Mouse (Mus musculus) liver, postnatal 0 days (tissue): ENCODE results near the gene Ccdc57. TPM values are rescaled to one million over a fixed set of nuclear protein-coding genes. Genes with fewer than 3 reads are reported as not detected.

Experiments used
- ATAC-seq: fragments of 200-750 bp; cut with Nextera tagmentation; 2 replicates; pipeline ENCODE4 v1.8.0; 2017; ENCODE audit warnings: mild to moderate bottlenecking, moderate library complexity
- DNase-seq: peaks from one replicate; pipeline ENCODE4 v3.0.0-alpha.2; 2016
- H3K27ac ChIP-seq: fragments of 300-500 bp; sonication (generic); 2 replicates; pipeline ENCODE4 v1.5.1; 2014; ENCODE audit warnings: antibody characterized with exemption, moderate library complexity, mild to moderate bottlenecking, low read depth
- H3K27me3 ChIP-seq: fragments of 300-500 bp; sonication (generic); 2 replicates; pipeline ENCODE4 v1.6.1; 2014; ENCODE audit warnings: low read length, control low read depth, mixed read lengths; ENCODE audit not compliant: insufficient read depth
- H3K36me3 ChIP-seq: fragments of 300-500 bp; sonication (generic); replicated peaks from 2 replicates; pipeline ENCODE4 v1.6.1; 2014; ENCODE audit warnings: mild to moderate bottlenecking, control low read depth, low read length, moderate library complexity, mixed read lengths; ENCODE audit not compliant: insufficient read depth
- H3K4me1 ChIP-seq: fragments of 300-500 bp; sonication (generic); 2 replicates; pipeline ENCODE4 v1.6.1; 2014; ENCODE audit warnings: antibody characterized with exemption, mild to moderate bottlenecking, control low read depth; ENCODE audit not compliant: insufficient read depth
- H3K4me2 ChIP-seq: fragments of 300-500 bp; sonication (generic); 2 replicates; pipeline ENCODE4 v1.6.1; 2014; ENCODE audit warnings: low read depth, mild to moderate bottlenecking, low read length, moderate library complexity, mixed read lengths
- H3K4me3 ChIP-seq: fragments of 300-500 bp; sonication (generic); 2 replicates; pipeline ENCODE4 v1.5.1; 2014; ENCODE audit warnings: low read depth, low read length
- H3K9ac ChIP-seq: fragments of 300-500 bp; sonication (generic); replicated peaks from 2 replicates; pipeline ENCODE4 v1.6.1; 2014; ENCODE audit warnings: mild to moderate bottlenecking, moderate library complexity
- H3K9me3 ChIP-seq: fragments of 300-500 bp; sonication (generic); 2 replicates; pipeline ENCODE4 v1.6.1; 2016; ENCODE audit warnings: mild to moderate bottlenecking, control low read depth, low read length, mixed read lengths
- CTCF ChIP-seq: sonication (generic); IDR thresholded peaks from 2 replicates; pipeline ENCODE4 v1.5.1; 2016; ENCODE audit warnings: antibody characterized with exemption, low read depth
- EP300 ChIP-seq: IDR thresholded peaks from 2 replicates; pipeline ENCODE4 v1.6.1; 2016; ENCODE audit warnings: antibody characterized with exemption, low read depth, mild to moderate bottlenecking
- WGBS: fragments of 180-500 bp; shearing (Covaris S2); extraction: QIAGEN DNeasy Blood & Tissue Kit; methylation state at CpG from one replicate; pipeline ENCODE4 v1.1.7; 2014; ENCODE audit not compliant: insufficient replicate concordance; 5-methylcytosine and 5-hydroxymethylcytosine counted together
- polyA plus RNA-seq: library from polyadenylated mRNA; unstranded; fragments of >200 nt; fragmentation: Nextera tagmentation; extraction: Ambion mirVana; gene quantifications from 2 replicates; pipeline ENCODE4 v1.2.1, GENCODE M21; 2015

Ccdc57 gene
- polyA plus RNA-seq, 1 experiment from 2014 or later: 1.4 TPM

GRCm38 (mm10) chr11:120902487-120903142 lies 30.1 kb downstream of the Ccdc57 start:
- WGBS: 47% methylated on average over 10 of the region's 10 CpGs
- peak; percentile 37 for DNase-seq
- ATAC-seq: no peak
- Histone ChIP-seq H3K27ac (peak overlapping the region; percentile 53), H3K27me3 (no peaks in the 10 kb centered on the region), H3K36me3 (no peaks in the 10 kb centered on the region), H3K4me2 (peak overlapping the region; percentile 51), H3K9ac (0 out of 2 replicates have a peak overlapping the region, but pooled peaks have one; percentile 31), H3K9me3 (no peaks in the 10 kb centered on the region), H3K4me3 (no peak overlapping the region), H3K4me1 (peaks cover 43% of the 10 kb centered on the region)
- TF ChIP-seq EP300: no peak
- TF ChIP-seq CTCF: no peak

- Histone ChIP-seq H3K9ac (0 out of 2 replicates have a peak overlapping the region, but pooled peaks have one; percentile 13), H3K4me2 (peak overlapping the region; percentile 7; the same call in 1 of the 2 replicates)
- WGBS: 86% methylated on average over 21 of the region's 21 CpGs
Measured at GRCm38 (mm10) chr11:120901729-120902486, 30.8 kb downstream of the Ccdc57 start.

GRCm38 (mm10) chr11:120900276-120901244 lies 32.1 kb downstream of the Ccdc57 start:
- Histone ChIP-seq H3K9ac (peak overlapping the region; percentile 44; the same call in 1 of the 2 replicates), H3K27me3 (no peaks in the 10 kb centered on the region), H3K27ac (peak overlapping the region; percentile 84), H3K4me1 (peaks cover 46% of the 10 kb centered on the region), H3K36me3 (no peaks in the 10 kb centered on the region), H3K9me3 (no peaks in the 10 kb centered on the region), H3K4me3 (no peak overlapping the region), H3K4me2 (peak overlapping the region; percentile 15)
- ATAC-seq (peak; percentile 83), DNase-seq (peak; percentile 23)
- WGBS: 66% methylated on average over 8 of the region's 8 CpGs
- TF ChIP-seq CTCF: no peak
- peak; percentile 90 for TF ChIP-seq EP300

More at GRCm38 (mm10) chr11:120901729-120902486, 30.8 kb downstream of the Ccdc57 start:
- H3K9me3 ChIP-seq: no peaks in the 10 kb centered on the region
- no peaks in the 10 kb centered on the region for H3K36me3 ChIP-seq
- no peaks in the 10 kb centered on the region for H3K27me3 ChIP-seq
- no peak for ATAC-seq
- H3K4me3 ChIP-seq: no peak overlapping the region
- DNase-seq: no peak
- TF ChIP-seq EP300 (no peak), CTCF (no peak)
- H3K27ac ChIP-seq: peak overlapping the region; percentile 53
- peaks cover 46% of the 10 kb centered on the region for H3K4me1 ChIP-seq

DNA sequence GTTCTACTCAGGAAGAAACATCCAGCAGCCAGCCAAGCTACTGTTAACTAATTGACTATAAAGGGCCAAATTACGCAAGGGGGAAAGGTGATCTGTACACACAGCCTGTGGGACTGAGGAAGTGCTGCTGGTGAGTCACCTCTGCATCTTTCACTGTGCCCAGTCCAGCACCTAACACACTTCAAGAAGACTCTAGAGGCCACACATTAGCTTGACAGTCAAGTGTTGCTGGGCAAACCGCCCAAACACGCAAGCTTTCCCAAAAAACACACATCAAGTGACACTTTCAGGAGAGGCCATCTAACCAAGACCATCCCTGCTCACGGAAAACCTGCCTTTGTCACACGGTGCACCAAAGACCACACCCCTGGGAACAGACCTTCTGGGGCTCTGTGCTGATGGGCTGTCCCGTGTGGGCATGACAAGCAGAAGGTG lies 34.5 kb downstream of the Ccdc57 start:
- no peak overlapping the region for H3K27ac ChIP-seq

DNA sequence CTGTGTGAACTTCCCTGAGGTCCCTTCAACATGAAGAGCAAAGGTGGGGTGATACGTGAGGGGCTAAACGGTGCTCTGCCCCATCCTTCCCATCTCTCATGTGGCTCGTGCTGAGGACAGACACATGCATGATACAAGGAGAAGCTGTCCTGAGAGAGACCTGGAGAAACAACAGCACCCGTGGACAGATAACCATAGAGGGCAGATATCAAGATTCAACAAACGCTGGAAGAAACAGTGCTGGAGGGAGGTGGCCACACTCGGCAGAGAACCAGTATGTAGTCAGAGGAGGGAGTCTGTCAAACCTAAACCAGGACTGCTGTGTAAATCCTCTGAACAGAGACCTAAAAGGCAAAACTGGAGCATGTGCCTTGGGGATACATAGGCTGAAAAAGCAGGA lies 37.2 kb downstream of the Ccdc57 start:
- Histone ChIP-seq H3K4me2 (no peak overlapping the region), H3K9ac (no peak overlapping the region), H3K27ac (no peak overlapping the region), H3K27me3 (no peaks in the 10 kb centered on the region), H3K36me3 (no peaks in the 10 kb centered on the region; the same call in 1 of the 2 replicates), H3K4me3 (no peak overlapping the region), H3K9me3 (no peaks in the 10 kb centered on the region), H3K4me1 (peaks cover 15% of the 10 kb centered on the region)
- DNase-seq (no peak), ATAC-seq (no peak)
- 65% methylated on average over 6 of the region's 6 CpGs for WGBS
- no peak for TF ChIP-seq CTCF
- TF ChIP-seq EP300: no peak

More for the DNA sequence above, 34.5 kb downstream of the Ccdc57 start:
- no peaks in the 10 kb centered on the region for H3K9me3 ChIP-seq
- H3K36me3 ChIP-seq: no peaks in the 10 kb centered on the region; the same call in 1 of the 2 replicates
- no peak for TF ChIP-seq CTCF
- no peaks in the 10 kb centered on the region for H3K27me3 ChIP-seq
- no peak overlapping the region for H3K4me2 ChIP-seq
- ATAC-seq (peak; percentile 46; the same call in 1 of the 2 replicates), DNase-seq (no peak)
- 76% methylated on average over 6 of the region's 6 CpGs for WGBS
- H3K4me3 ChIP-seq: no peak overlapping the region
- H3K4me1 ChIP-seq: peaks cover 41% of the 10 kb centered on the region
- H3K9ac ChIP-seq: no peak overlapping the region
